Mouse (Mus musculus) midbrain, embryonic 11.5 days (tissue): Measurements from ENCODE around the gene C530008M17Rik. TPM values are rescaled to one million over a fixed set of nuclear protein-coding genes. Genes with fewer than 3 reads are reported as not detected.

Source experiments
- ATAC-seq: fragments of 200-750 bp; cut with Nextera tagmentation; 2 replicates; pipeline ENCODE4 v1.8.0; 2017; ENCODE audit warnings: moderate TSS enrichment, moderate library complexity; ENCODE audit not compliant: low FRiP score
- DNase-seq: peaks from one replicate; pipeline ENCODE4 v3.0.0; 2015; ENCODE audit warnings: low spot score; ENCODE audit errors: missing footprints
- H3K27ac ChIP-seq: fragments of 300-500 bp; sonication (generic); 2 replicates; pipeline ENCODE4 v1.5.1; 2014; ENCODE audit warnings: low read depth, low read length
- H3K27me3 ChIP-seq: fragments of 300-500 bp; sonication (generic); 2 replicates; pipeline ENCODE4 v1.6.1; 2014; ENCODE audit warnings: mild to moderate bottlenecking, low read length, moderate library complexity, mixed read lengths; ENCODE audit not compliant: control insufficient read depth, insufficient read depth
- H3K36me3 ChIP-seq: fragments of 300-500 bp; sonication (generic); 2 replicates; pipeline ENCODE4 v1.6.1; 2014; ENCODE audit warnings: mild to moderate bottlenecking, low read length, moderate library complexity, mixed read lengths; ENCODE audit not compliant: control insufficient read depth, insufficient read depth
- H3K4me1 ChIP-seq: fragments of 300-500 bp; sonication (generic); 2 replicates; pipeline ENCODE4 v1.6.1; 2014; ENCODE audit warnings: low read length; ENCODE audit not compliant: control insufficient read depth, insufficient read depth
- H3K4me2 ChIP-seq: fragments of 300-500 bp; sonication (generic); 2 replicates; pipeline ENCODE4 v1.6.1; 2014; ENCODE audit warnings: mild to moderate bottlenecking, moderate library complexity
- H3K4me3 ChIP-seq: fragments of 300-500 bp; sonication (generic); 2 replicates; pipeline ENCODE4 v1.5.1; 2014; ENCODE audit warnings: low read depth, low read length
- H3K9ac ChIP-seq: fragments of 300-500 bp; sonication (generic); 2 replicates; pipeline ENCODE4 v1.6.1; 2014; ENCODE audit warnings: low read length
- H3K9me3 ChIP-seq: fragments of 300-500 bp; sonication (generic); 2 replicates; pipeline ENCODE4 v1.6.1; 2016; ENCODE audit warnings: low read length; ENCODE audit not compliant: control insufficient read depth
- WGBS: fragments of 180-500 bp; shearing (Covaris S2); extraction: QIAGEN DNeasy Blood & Tissue Kit; methylation state at CpG from one replicate; pipeline ENCODE4 v1.1.7; 2014; 5-methylcytosine and 5-hydroxymethylcytosine counted together
- polyA plus RNA-seq: library from polyadenylated mRNA; unstranded; fragments of >200 nt; fragmentation: Nextera tagmentation; extraction: Ambion mirVana; gene quantifications from 2 replicates; pipeline ENCODE4 v1.2.1, GENCODE M21; 2014

Gene C530008M17Rik
- polyA plus RNA-seq, 1 experiment from 2014 or later = 33.0 TPM

- H3K4me3 ChIP-seq = no peak overlapping the region
- H3K27ac ChIP-seq = no peak overlapping the region
- no peaks in the 10 kb centered on the region for H3K36me3 ChIP-seq
- no peak overlapping the region for H3K4me2 ChIP-seq
- DNase-seq (peak; percentile 31), ATAC-seq (no peak)
- H3K4me1 ChIP-seq = no peaks in the 10 kb centered on the region
- H3K9ac ChIP-seq = no peak overlapping the region
- no peaks in the 10 kb centered on the region for H3K27me3 ChIP-seq
- H3K9me3 ChIP-seq = peaks cover 6% of the 10 kb centered on the region; the same call in 1 of the 2 replicates
- 89% methylated on average over 5 of the region's 5 CpGs for WGBS
These were observed 34.9 kb downstream of the C530008M17Rik start for GRCm38 (mm10) chr5:76691251-76691650.

- H3K9ac ChIP-seq = no peak overlapping the region
- H3K4me3 ChIP-seq = no peak overlapping the region
- no peaks in the 10 kb centered on the region for H3K4me1 ChIP-seq
- 86% methylated on average over 12 of the region's 12 CpGs for WGBS
- H3K4me2 ChIP-seq = no peak overlapping the region
- DNase-seq (peak; percentile 35), ATAC-seq (no peak)
- H3K27me3 ChIP-seq = no peaks in the 10 kb centered on the region
- H3K9me3 ChIP-seq = peaks cover 6% of the 10 kb centered on the region; the same call in 1 of the 2 replicates
- no peaks in the 10 kb centered on the region for H3K36me3 ChIP-seq
- no peak overlapping the region for H3K27ac ChIP-seq
These were observed 35.6 kb downstream of the C530008M17Rik start for GRCm38 (mm10) chr5:76691706-76692424.

GRCm38 (mm10) chr5:76697536-76697935 is 41.2 kb downstream of the C530008M17Rik start:
- peaks cover 6% of the 10 kb centered on the region; the same call in 1 of the 2 replicates for H3K9me3 ChIP-seq
- no peak overlapping the region for H3K27ac ChIP-seq
- no peak for ATAC-seq
- no peak overlapping the region for H3K4me3 ChIP-seq
- DNase-seq = no peak
- no peaks in the 10 kb centered on the region for H3K27me3 ChIP-seq
- H3K36me3 ChIP-seq = 0 out of 2 replicates have a peak, but pooled peaks cover 2% of the 10 kb centered on the region
- H3K4me1 ChIP-seq = peaks cover 25% of the 10 kb centered on the region
- H3K9ac ChIP-seq = no peak overlapping the region
- 72% methylated on average over 7 of the region's 7 CpGs for WGBS
- no peak overlapping the region for H3K4me2 ChIP-seq

DNA sequence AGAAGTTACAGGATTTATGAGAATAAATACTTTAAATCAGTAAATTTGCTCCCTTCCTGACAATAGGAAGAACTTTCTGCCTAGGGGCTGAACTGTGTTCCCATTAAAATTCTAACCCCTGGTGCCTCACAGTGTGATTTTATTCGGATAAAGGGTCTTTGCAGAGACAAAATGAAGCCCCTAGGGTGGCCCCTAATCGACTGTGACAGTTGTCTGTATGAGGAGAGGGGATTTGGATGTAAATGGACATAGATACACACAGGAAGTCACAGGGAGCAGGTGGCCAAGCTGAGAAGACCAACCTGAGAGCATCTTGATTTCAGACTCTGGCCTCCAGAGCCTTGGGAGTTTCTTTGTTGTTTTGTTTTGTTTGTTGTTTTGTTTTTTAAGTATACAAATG is 41.9 kb downstream of the C530008M17Rik start:
- WGBS = 17% methylated on average over 2 of the region's 2 CpGs
- no peak for DNase-seq
- H3K36me3 ChIP-seq = 0 out of 2 replicates have a peak, but pooled peaks cover 2% of the 10 kb centered on the region
- no peak overlapping the region for H3K4me3 ChIP-seq
- ATAC-seq = no peak
- peaks cover 6% of the 10 kb centered on the region; the same call in 1 of the 2 replicates for H3K9me3 ChIP-seq
- H3K27me3 ChIP-seq = no peaks in the 10 kb centered on the region
- peaks cover 25% of the 10 kb centered on the region for H3K4me1 ChIP-seq
- no peak overlapping the region for H3K27ac ChIP-seq
- no peak overlapping the region for H3K9ac ChIP-seq
- H3K4me2 ChIP-seq = no peak overlapping the region

DNA sequence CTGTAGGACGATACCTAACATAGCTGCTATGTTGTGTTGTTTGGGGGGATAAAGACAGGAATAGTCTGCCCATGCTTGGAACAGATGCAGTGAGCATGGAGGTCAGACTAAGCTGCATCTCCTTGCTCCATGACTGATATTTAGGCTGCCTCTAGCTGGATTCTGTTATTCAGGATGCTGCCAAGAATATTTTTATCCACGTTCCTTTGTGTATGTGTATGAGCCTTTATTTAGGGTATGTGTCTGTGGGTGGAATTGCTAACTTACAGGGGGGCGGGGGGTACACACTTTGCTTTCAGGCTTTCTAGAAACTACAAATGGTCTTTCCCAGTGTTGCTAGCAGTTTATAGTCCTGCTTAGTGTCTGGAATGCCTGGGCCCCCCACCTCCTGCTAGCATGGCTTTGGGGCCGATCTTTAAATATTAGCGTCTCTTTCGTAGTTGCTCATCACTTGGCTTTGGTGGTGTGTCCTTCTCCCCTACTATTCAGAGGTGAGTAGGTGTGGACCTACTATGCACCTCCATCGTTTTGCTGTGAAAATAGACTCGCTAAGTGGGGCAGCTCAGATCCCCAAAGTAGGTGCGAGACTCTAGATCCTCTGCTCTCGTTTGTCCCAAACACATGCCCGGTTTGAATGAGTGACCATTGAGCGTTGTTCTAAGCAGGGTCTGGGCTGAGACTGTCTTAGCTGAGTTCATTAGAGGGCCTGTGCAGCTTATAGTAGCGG is 45.0 kb downstream of the C530008M17Rik start:
- Histone ChIP-seq H3K9ac (no peak overlapping the region), H3K4me1 (peaks cover 25% of the 10 kb centered on the region), H3K36me3 (peaks cover 2% of the 10 kb centered on the region; the same call in 1 of the 2 replicates), H3K9me3 (no peaks in the 10 kb centered on the region), H3K27ac (no peak overlapping the region), H3K4me3 (no peak overlapping the region), H3K27me3 (no peaks in the 10 kb centered on the region), H3K4me2 (no peak overlapping the region)
- ATAC-seq (0 out of 2 replicates have a peak, but pooled peaks have one; percentile 10), DNase-seq (no peak)
- 80% methylated on average over 13 of the region's 13 CpGs for WGBS

DNA sequence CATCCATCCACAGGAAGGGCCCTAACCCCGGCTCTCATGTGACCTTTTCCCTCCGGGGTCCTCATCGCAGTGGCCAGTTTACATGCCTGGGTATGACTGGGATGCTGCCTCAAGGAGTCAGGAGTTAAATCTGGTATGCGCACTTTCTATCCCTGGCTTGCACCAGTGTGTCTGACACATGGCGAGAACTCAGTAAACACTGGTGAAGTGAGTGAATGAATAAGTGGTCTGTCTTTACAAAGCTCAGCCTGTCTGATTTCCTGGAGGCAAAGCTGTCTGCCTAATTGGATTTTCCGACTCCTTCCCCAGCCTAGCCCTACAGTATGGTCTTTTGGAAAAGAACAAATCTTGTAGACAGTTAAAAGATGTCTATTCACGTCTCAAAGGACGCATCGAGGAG is 45.8 kb downstream of the C530008M17Rik start:
- Histone ChIP-seq H3K4me1 (peaks cover 25% of the 10 kb centered on the region), H3K27me3 (no peaks in the 10 kb centered on the region), H3K4me3 (no peak overlapping the region), H3K9me3 (no peaks in the 10 kb centered on the region), H3K9ac (no peak overlapping the region), H3K4me2 (no peak overlapping the region), H3K27ac (peak overlapping the region; percentile 30; the same call in 1 of the 2 replicates), H3K36me3 (peaks cover 2% of the 10 kb centered on the region; the same call in 1 of the 2 replicates)
- WGBS = 30% methylated on average over 9 of the region's 9 CpGs
- DNase-seq (peak; percentile 87), ATAC-seq (peak; percentile 49; the same call in 1 of the 2 replicates)

DNA sequence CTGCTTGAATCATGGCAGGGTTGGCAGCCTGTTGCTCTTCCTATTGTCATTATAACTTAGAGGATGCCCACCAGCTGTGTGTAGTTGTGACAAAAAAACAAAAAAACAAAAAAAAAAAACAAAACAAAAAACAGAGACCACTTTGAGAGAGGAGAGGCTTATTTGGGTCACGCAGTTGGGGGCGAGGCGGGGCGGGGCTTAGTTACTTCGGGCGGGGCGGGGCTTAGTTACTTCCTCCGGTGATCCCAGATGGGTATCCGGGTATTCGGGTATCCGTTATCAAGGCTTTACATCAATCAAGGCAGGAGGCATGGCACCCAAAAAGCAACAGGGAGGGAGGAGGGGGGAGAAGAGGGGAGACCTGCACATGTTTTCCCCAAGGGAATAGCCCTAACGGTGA is 46.3 kb downstream of the C530008M17Rik start:
- Histone ChIP-seq H3K27me3 (no peaks in the 10 kb centered on the region), H3K4me2 (no peak overlapping the region), H3K4me1 (peaks cover 20% of the 10 kb centered on the region), H3K27ac (no peak overlapping the region), H3K36me3 (no peaks in the 10 kb centered on the region; the same call in 1 of the 2 replicates), H3K4me3 (no peak overlapping the region), H3K9ac (no peak overlapping the region), H3K9me3 (no peaks in the 10 kb centered on the region)
- DNase-seq (peak; percentile 78), ATAC-seq (no peak)
- 17% methylated on average over 12 of the region's 12 CpGs for WGBS

DNA sequence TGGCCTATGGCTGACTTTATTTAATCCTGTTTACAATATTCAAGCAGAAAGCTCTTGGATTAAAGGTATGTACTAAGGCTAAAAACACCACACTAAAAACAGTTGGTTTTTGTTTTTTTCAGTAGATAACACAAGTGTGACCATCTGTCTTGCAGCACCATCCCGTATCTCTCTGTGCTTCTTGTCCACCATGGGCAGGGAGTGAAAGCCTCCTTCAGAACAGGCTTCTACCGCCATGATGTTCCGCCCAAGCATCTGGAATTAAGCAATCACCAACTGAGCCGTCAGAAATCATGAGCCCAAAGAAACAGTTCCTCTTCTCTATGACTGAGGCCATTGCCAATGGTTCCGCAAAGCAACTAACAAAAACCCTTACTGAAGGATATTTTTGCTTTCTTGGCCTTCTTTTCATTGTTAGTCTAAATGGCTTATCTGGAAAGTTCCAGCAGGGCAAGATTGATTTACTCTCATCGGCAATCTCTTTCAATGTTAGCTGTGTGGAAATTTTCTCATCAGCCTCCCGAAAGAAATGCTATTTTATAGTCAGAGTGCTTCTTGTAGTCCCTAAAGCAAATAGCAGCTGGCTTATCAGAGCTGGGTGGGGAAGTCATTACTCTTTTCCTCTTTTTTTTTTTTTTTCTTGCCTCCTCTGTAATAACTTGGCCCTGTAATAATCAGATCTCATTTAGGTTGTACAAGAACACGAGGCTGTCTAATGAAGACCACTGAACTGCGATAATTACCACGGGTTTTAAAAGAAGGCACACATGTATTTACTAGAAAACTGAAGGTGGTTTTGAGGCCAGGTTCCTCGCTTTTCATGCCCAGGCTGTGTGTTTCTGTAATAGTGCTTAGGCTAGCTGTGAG is 49.2 kb downstream of the C530008M17Rik start:
- DNase-seq (no peak), ATAC-seq (no peak)
- Histone ChIP-seq H3K27ac (no peak overlapping the region), H3K4me1 (peaks cover 15% of the 10 kb centered on the region), H3K4me2 (no peak overlapping the region), H3K27me3 (no peaks in the 10 kb centered on the region), H3K9me3 (no peaks in the 10 kb centered on the region), H3K9ac (no peak overlapping the region), H3K36me3 (no peaks in the 10 kb centered on the region; the same call in 1 of the 2 replicates), H3K4me3 (no peak overlapping the region)
- 88% methylated on average over 11 of the region's 11 CpGs for WGBS
